Mouse (Mus musculus): Measurements from ENCODE around the gene Muc20.

Gene Muc20

DNA sequence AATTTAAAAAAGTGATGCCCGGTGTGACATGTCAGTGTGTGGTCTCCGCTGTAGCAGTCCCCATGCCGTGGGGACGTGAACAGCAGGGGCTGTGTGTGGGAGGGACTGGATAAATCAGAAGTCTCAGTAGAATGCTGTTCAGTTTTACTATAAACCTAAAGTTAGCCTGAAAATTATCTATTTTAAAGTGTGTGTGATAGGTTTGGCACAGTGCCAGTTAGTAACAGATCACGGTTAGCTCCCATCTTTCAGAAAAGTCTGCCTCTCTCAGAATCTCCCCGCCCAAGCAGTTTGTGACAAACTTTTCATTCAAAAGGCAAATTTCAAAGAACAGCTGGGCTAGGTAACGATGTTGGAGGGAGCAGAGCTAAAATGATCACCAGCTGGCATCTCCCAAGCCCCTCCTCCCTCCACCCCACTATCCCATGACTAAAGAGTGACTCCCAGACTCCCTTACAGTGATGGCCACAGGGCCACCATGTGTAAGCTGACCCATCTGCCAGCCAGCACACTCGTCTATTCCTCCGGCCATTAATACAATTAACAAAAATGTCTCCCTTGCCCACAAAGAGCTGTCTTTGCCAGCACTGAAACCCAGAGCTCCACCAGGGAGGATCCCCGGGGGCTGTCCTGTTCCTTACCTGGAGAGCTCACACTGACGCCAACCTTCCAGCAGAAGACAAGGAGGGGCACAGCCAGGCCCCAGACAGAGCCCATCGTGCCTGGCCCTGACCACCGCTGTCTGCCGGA lies 384 bp downstream of the Muc20 start:
- no peak for DNase-seq (ENCODE audit: low read depth, low spot score)

- peak; percentile 11 for DNase-seq (ENCODE audit: low read depth, low spot score)
Measured at GRCm38 (mm10) chr16:32795177-32795576, 2.1 kb downstream of the Muc20 start.

GRCm38 (mm10) chr16:32790056-32790455 lies 7.2 kb downstream of the Muc20 start:
- DNase-seq (ENCODE audit: low read depth, low spot score): no peak

DNA sequence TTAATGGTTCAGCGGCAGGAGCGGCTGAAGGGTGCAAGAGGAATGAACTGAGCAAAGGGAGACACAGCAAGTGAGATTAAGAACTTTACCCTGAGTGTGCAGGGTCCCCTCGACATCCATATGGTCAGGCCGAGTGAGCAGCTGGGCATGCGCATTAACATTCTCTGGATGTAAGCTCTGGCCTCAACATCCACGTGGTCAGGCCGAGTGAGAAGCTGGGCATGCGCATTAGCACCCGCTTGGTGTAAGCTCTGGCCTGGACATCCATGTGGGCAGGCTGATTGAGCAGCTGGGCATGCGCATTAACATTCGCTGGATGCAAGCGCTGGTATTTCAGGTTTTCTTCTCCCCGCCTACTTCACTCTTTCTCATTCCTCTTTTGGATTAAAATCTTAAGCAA lies 12.4 kb downstream of the Muc20 start:
- DNase-seq (ENCODE audit: low read depth, low spot score): no peak

- no peak for DNase-seq (ENCODE audit: low read depth, low spot score)
Measured at GRCm38 (mm10) chr16:32783324-32784062, 13.7 kb downstream of the Muc20 start.

DNA sequence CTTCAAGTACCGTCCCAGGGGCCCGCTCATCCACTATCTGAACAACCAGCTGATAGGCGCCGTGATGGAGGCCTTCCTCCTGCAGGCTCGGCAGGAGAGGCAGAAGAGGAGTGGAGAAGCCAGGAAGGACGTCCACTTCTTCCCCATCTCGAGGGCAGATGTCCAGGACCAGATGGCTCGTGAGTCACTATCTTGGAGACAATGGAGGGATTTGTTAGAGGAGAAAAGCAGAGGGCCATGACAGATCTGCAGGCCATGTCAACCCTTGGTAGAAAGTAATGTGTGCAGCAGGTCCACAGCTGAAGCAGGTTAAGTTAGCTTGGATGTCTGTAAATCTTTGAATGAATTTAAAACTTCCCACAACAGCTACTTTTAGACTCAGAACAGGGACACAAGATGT lies 18.3 kb downstream of the Muc20 start:
- DNase-seq (ENCODE audit: low read depth, low spot score): no peak

DNA sequence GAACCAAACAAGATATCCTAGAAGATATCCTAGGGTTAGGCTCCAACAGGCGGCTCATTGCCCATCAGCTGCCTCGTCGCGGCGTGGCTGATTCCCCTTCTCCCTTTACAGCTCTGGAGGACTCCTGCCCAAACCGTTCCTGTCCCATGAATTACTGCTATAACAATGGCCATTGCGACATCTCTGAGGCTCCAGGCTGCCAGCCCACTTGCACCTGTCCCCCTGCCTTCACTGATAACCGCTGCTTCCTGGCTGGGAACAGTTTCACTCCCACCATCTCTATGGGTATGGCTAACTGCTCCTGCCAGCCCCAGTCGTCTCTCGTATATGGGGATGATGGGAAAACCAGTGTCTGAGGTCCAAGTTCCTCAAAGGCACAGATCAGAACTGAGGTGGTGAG lies 20.6 kb downstream of the Muc20 start:
- no peak for DNase-seq (ENCODE audit: low read depth, low spot score)

DNA sequence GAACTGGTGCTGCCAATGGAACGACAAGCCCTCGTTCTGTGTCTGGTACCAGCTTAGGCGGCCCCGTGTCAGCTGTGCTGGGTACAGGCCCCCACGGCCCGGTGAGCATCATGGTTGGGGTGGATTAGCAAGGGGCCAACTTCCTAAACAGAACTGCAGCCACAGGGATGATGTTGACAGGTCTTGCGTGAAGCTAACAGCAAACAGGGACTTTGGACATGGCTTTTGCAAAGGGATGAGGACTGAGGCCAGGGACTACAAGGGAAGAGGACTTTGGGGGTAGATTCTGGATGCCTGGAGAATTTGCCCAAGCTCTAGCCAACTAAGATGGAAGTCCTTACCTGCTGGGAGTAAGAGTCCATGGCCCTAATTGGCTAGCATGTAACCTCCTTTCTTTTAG lies 30.3 kb downstream of the Muc20 start:
- DNase-seq (ENCODE audit: low read depth, low spot score): no peak

- DNase-seq (ENCODE audit: low read depth, low spot score): no peak
Measured at GRCm38 (mm10) chr16:32764961-32765360, 32.3 kb downstream of the Muc20 start.

GRCm38 (mm10) chr16:32764550-32764949 lies 32.7 kb downstream of the Muc20 start:
- no peak for DNase-seq (ENCODE audit: low read depth, low spot score)

DNA sequence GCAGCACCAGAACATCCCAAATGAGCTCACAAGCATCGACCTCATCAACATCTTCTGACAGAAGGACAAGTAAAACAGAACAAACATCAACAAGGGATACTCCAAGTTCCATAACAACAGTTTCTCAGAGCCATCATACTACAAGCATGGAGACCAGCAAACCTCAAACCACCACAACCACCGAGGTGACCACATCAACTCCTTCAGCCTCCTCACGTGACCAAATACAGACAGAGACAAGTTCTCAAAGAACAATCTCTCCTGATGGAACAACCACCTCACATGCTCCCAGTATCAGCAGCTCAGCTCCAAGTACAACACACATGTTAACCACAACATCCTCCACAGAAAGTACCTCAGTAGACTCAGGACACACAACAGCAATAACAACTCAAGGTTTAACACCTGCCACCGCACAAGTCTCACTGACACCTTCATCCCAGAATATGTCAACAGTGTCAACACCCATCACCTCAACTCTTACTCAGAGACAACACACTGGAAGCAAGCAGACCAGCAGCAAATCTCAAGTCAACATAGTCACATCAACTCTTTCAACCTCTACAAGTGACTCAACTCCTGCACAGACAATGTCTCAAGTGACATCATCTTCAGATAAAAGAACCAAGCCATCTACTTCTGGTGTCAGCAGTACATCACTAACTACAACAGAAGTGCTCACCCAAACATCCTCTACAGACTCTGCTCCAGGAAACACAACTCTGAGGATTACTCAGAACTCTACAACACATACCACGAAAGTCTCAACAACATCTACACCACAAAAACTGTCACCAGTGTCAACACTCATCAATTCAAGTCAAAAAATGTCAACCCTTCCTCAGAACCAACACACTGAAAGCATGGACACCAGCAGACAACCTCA lies 46.8 kb downstream of the Muc20 start:
- peak; percentile 48 for DNase-seq (ENCODE audit: low read depth, low spot score)

DNA sequence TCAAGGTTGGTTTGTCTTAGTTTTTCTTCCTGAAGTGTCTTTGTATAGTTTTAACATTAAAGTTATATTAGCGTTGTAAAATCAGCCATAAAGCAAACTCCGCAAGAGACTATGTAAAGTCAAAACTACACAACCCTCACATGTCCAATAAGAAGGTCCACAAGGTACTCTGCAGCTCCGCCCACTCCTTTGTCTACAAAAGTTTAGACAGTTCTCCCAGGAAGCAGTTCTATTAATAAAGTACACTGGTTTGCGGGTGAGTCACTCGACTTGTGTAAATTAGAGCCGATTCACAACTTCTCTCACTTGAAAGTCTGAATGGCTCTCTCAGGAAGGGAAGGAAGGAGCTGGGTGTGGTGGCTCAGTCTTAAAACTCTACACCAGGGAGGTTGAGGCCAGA lies 51.4 kb downstream of the Muc20 start:
- no peak for DNase-seq (ENCODE audit: low read depth, low spot score)

DNA sequence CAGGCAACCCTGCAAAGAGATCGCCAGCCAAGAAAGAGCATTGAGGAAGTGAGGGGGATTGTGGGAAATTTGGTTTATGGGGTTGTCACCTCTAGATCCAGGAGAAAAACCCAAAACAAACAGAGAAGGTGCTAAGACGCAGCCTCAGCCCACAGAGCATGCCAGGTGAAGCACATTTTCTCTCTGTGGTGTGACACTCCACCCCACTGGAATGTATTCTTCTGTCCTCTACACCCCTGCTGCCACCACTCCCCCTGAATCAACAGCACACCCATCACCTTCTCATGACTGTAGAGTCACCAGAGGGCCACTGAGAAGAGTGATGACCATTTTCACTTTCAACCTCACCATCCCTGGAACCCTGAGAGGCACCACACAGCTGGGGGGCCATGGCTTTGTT lies 54.5 kb downstream of the Muc20 start:
- DNase-seq (ENCODE audit: low read depth, low spot score): no peak

DNA sequence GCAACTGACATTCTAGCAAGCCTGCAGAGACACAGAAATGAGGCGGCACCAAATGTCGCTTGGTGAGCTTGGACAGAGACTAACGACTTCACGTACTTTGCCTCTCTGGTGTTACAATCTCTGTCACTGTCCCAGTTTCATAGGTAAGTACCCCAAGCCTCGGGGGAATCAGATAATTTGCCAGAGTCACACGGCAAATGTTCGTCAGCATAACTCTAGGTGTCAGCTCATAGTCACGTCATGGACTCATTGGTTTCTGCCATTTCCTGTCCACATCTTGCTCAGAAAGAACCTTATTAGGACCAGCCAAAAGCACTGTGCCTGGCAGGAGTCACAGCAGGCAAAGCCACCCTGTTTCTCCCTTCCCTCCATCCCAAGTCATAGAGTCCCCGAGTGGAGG lies 55.9 kb downstream of the Muc20 start:
- DNase-seq (ENCODE audit: low read depth, low spot score): no peak

DNA sequence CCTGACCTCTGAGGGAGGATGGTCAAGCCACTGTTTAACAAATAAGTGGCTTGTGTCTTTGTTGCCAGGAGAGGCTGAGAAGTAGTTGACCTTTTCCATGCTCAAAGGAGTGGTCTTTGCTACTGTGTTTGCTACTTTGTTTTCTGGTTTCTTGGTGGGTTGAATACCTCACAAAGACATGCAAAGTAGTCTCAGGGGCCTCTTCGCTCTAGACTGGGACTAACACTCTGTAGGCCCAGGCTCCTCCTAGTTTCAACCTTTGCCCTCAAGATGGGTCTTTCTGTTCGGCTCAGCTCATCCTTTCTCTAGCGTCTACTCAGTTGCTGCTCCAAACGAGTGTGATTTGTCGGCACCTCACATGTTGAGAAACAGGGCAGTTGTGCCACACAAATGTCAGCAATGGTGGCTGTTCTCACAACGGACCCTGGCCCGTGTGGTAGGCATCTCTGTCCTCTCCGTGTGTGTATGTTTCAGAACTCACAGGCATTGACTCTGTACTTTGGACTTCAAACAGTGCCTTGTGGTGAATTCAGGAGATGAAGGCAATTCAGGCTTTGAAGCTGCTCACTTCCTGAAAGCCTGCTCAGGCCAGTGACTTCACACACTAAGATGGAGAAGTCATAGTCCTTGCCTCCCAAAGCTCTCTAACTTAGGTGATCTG lies 57.1 kb downstream of the Muc20 start:
- no peak for DNase-seq (ENCODE audit: low read depth, low spot score)

DNA sequence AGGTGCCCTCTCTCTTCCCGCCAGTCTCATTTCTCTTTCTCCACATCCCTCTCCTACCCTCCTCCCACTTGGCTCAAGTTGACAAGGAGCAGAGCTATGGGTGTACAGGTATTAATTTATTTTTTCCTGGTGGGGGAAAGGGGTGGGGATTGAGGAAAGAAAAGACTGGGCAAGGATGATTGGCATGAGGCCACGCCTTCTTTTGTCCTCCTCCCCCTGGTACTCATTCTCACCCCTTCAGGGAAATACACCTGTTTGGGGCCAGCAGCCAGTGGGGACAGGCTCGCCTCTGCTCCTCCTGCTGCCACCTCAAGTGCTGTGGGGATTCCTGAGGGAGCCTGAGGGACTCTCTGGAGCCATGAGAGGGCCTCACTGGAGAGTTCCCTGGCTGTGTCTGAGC lies 61.2 kb downstream of the Muc20 start:
- no peak for DNase-seq (ENCODE audit: low read depth, low spot score)

DNA sequence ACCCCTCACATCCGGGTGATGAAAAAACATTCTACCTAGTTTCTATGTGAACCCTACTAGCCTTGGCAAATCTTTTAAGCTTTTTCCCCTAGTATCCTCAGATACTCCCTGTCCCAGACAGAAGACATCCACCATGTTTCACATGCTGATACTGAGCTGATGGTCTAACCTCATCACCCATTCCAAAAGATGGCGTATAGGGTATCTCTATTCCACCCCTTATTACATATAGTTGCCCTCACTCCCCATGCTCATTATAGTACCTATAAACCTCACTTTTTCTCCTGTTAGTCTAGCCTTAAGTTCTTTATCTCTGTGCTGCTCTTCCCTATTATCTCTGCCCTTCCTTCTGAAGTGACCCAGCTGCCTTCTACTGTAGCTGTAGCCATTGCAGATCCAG lies 61.6 kb downstream of the Muc20 start, which contains the start of gene Muc4:
Gene Muc4 (plus strand): TSS at position 301 of the 400 bp plus-strand sequence.
- no peak for DNase-seq (ENCODE audit: low read depth, low spot score)

DNA sequence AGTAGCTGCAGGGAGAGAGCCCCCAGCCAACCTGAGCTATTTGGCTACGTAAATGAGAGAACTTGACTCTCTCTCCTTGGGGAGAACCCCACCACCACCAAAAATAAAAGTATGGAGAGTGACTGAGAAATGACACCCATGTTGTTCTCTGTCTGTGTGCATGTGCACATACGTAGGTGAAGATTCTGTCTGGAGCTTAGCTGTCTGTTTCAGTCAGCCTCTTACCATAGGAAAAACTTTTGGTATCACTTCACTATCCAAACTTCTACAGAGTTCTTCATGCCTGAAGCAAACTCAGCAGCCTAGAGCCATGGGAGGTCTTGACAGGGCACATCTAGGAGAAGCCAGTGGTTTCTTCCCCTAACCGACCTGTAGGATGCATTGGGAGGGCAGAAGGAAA lies 64.0 kb downstream of the Muc20 start:
- DNase-seq (ENCODE audit: low read depth, low spot score): no peak

DNA sequence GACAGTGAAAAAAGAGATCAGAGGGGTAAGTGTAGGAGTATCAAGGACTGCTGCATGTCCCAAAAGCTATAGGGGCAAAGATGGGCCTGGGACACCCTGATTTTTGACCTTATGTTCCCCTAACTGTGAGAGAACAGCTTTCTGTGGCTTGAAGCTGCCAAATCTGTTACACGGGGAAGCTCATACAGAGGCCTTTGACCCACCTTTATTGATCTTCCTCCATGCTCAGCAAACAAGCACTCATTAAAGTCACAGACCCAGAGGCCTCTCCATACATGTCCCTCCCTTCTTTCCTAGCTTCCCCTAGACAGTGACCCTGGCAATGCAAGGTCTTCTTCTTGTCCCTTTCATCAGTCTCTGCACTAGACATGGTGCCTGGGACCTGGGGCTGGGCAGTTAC lies 68.5 kb downstream of the Muc20 start:
- no peak for DNase-seq (ENCODE audit: low read depth, low spot score)

- no peak for DNase-seq (ENCODE audit: low read depth, low spot score)
Measured at GRCm38 (mm10) chr16:32728240-32728639, 69.0 kb downstream of the Muc20 start.

Data from CD4-positive helper T cell, adult 2 months (primary cell).